Mouse (Mus musculus): Measurements from ENCODE around the gene Hat1. TPM values are rescaled to one million over a fixed set of nuclear protein-coding genes. Genes with fewer than 3 reads are reported as not detected.
A peak's percentile ranks its signal among the peaks of the same experiment; 100 is the strongest.

The Hat1 gene
- polyA plus RNA-seq, 2 experiments = 67.3 to 97.1 TPM

DNA sequence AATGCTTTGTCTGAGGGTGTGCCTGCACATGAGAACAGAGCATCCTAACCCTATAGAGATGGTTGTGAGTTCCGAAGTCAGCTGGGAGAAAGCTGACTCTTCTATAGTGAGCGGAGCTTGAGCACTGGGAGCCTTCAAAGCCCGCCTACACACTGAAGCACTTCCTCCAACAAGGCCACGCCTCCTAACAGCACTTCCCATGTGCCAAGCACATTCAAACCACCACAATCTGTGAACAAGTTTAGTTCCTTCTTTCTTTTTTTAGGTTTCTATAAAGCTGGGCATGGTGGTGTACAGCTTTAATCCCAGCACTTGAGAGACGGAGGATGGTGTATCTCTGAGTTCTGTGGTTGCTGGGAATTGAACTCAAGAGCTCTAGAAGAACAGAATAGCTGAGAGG lies 11.3 kb upstream of the Hat1 start:
- Histone ChIP-seq H3K9me3 (ENCODE audit: control insufficient read depth, low read length) (no peaks in the 10 kb centered on the region), H3K27me3 (ENCODE audit: control insufficient read depth, insufficient read depth, low read length) (no peaks in the 10 kb centered on the region), H3K9ac (ENCODE audit: low read depth, low read length, severe bottlenecking) (no peak overlapping the region), H3K4me2 (replicated peaks; ENCODE audit: low read depth, low read length, severe bottlenecking) (no peak overlapping the region), H3K27ac (replicated peaks; ENCODE audit: low read depth, low read length) (no peak overlapping the region), H3K4me3 (replicated peaks; ENCODE audit: low read length) (no peak overlapping the region), H3K4me1 (ENCODE audit: control insufficient read depth, insufficient read depth, low read length) (no peaks in the 10 kb centered on the region), H3K36me3 (ENCODE audit: control insufficient read depth, insufficient read depth, low read length) (no peaks in the 10 kb centered on the region)
- no peak for TF ChIP-seq POLR2A (IDR thresholded peaks at IDR 0.05; ENCODE audit: borderline replicate concordance, extremely low read depth, insufficient read depth, insufficient read length)
- WGBS = 89% methylated on average over 5 of the region's 5 CpGs
- no peak for DNase-seq (ENCODE audit: low spot score)
- no peak for ATAC-seq (ENCODE audit: low FRiP score, low read depth)

DNA sequence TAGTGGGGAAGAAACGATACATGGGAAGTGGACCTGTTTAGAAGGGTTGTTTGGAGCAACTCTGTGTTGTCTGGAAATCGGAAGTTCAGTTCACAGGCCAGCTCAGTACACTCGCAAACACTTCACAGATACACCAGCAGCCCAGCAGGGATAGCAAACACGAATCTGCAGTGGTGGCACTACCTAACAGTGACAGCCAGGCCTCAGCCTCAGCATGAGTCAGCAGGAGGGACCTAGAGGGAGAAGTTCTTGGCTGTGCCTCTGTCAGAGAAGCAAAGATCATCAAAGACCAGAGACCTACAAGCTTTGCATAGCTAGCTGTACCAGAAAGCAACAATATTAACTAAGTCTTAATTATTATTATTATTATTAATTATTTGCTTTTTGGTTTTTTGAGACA lies 6.8 kb upstream of the Hat1 start:
- Histone ChIP-seq H3K27me3 (ENCODE audit: control insufficient read depth, insufficient read depth, low read length) (no peaks in the 10 kb centered on the region), H3K9ac (ENCODE audit: low read depth, low read length, severe bottlenecking) (no peak overlapping the region), H3K4me3 (replicated peaks; ENCODE audit: low read length) (no peak overlapping the region), H3K9me3 (ENCODE audit: control insufficient read depth, low read length) (no peaks in the 10 kb centered on the region), H3K4me1 (ENCODE audit: control insufficient read depth, insufficient read depth, low read length) (no peaks in the 10 kb centered on the region), H3K4me2 (replicated peaks; ENCODE audit: low read depth, low read length, severe bottlenecking) (no peak overlapping the region), H3K36me3 (ENCODE audit: control insufficient read depth, insufficient read depth, low read length) (no peaks in the 10 kb centered on the region), H3K27ac (replicated peaks; ENCODE audit: low read depth, low read length) (no peak overlapping the region)
- no peak for DNase-seq (ENCODE audit: low spot score)
- ATAC-seq (ENCODE audit: low FRiP score, low read depth) = no peak
- 65% methylated on average over 4 of the region's 4 CpGs for WGBS
- TF ChIP-seq POLR2A (IDR thresholded peaks at IDR 0.05; ENCODE audit: borderline replicate concordance, extremely low read depth, insufficient read depth, insufficient read length) = no peak

DNA sequence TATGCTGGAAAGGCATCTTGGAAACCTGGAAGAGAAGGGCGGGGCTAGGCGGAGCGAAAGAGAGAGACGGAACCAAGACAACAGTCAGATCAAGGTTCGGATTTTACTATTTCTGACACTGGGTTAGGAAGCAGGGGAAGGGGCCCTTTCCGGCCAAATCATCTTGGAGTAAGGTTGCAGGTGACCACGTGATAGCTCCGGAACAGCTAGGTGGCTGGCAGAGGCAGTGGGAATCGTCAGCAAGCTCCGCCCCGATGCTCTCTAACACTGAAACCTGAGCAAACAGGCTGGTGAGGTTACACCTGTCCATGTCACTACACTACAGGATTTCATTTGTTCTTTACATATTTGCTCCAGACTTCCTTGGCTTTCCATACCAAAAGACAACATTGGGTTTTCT lies 4.9 kb upstream of the Hat1 start:
- no peak for DNase-seq (ENCODE audit: low spot score)
- Histone ChIP-seq H3K27me3 (ENCODE audit: control insufficient read depth, insufficient read depth, low read length) (no peaks in the 10 kb centered on the region), H3K36me3 (ENCODE audit: control insufficient read depth, insufficient read depth, low read length) (no peaks in the 10 kb centered on the region), H3K27ac (replicated peaks; ENCODE audit: low read depth, low read length) (no peak overlapping the region), H3K4me1 (ENCODE audit: control insufficient read depth, insufficient read depth, low read length) (no peaks in the 10 kb centered on the region), H3K4me2 (replicated peaks; ENCODE audit: low read depth, low read length, severe bottlenecking) (no peak overlapping the region; the same call in 1 of the 2 replicates), H3K9me3 (ENCODE audit: control insufficient read depth, low read length) (no peaks in the 10 kb centered on the region), H3K4me3 (replicated peaks; ENCODE audit: low read length) (no peak overlapping the region), H3K9ac (ENCODE audit: low read depth, low read length, severe bottlenecking) (no peak overlapping the region)
- no peak for ATAC-seq (ENCODE audit: low FRiP score, low read depth)
- WGBS = 33% methylated on average over 11 of the region's 11 CpGs
- TF ChIP-seq POLR2A (IDR thresholded peaks at IDR 0.05; ENCODE audit: borderline replicate concordance, extremely low read depth, insufficient read depth, insufficient read length) = no peak

DNA sequence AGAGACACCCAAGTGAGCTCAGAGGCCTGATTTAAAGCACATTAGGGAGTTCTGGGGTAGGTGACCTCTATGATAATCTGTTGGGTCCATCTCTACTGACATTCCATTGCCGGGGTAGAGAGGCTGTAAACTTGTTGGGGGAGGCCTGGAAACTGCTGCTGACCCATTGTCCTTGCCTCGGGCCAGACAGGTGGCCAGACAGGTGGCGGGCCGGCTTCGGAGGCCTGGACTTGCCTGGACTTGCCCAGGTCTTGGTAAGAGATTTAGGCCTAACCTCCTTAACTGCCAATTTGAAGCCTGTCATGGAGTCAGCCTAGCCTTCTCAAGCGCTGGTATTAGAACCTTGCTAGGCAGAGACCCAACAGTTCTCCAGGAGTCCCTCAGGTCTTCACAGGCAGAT lies 992 bp upstream of the Hat1 start:
- Histone ChIP-seq H3K36me3 (ENCODE audit: control insufficient read depth, insufficient read depth, low read length) (peaks cover 18% of the 10 kb centered on the region; the same call in 1 of the 2 replicates), H3K27me3 (ENCODE audit: control insufficient read depth, insufficient read depth, low read length) (no peaks in the 10 kb centered on the region), H3K9me3 (ENCODE audit: control insufficient read depth, low read length) (no peaks in the 10 kb centered on the region), H3K27ac (replicated peaks; ENCODE audit: low read depth, low read length) (no peak overlapping the region), H3K4me2 (replicated peaks; ENCODE audit: low read depth, low read length, severe bottlenecking) (no peak overlapping the region), H3K4me3 (replicated peaks; ENCODE audit: low read length) (no peak overlapping the region), H3K4me1 (ENCODE audit: control insufficient read depth, insufficient read depth, low read length) (no peaks in the 10 kb centered on the region), H3K9ac (ENCODE audit: low read depth, low read length, severe bottlenecking) (no peak overlapping the region)
- DNase-seq (ENCODE audit: low spot score) = no peak
- ATAC-seq (ENCODE audit: low FRiP score, low read depth) = no peak
- TF ChIP-seq POLR2A (IDR thresholded peaks at IDR 0.05; ENCODE audit: borderline replicate concordance, extremely low read depth, insufficient read depth, insufficient read length) = no peak
- 73% methylated on average over 6 of the region's 6 CpGs for WGBS

DNA sequence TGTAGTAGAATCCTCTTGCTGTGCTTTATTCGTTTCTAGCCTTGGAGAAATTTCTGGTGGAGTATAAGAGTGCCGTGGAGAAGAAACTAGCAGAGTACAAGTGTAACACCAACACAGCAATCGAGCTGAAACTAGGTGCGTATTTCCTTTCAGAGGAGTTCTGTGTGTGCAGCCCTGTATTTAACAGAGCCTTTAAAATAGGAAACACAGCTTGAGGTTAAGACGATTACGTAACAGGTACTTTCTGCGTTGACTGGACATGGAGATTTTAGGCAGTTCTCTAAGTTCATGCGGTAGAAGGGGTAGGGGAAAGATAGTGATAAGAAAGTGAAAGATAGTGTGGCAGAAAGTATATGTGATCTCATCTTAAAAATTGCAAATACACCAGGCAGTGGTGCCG lies 1.1 kb downstream of the Hat1 start:
- no peak for TF ChIP-seq POLR2A (IDR thresholded peaks at IDR 0.05; ENCODE audit: borderline replicate concordance, extremely low read depth, insufficient read depth, insufficient read length)
- peak overlapping the region; percentile 94 for H3K4me3 ChIP-seq (replicated peaks; ENCODE audit: low read length)
- peak overlapping the region; percentile 80 for H3K4me2 ChIP-seq (replicated peaks; ENCODE audit: low read depth, low read length, severe bottlenecking)
- DNase-seq (ENCODE audit: low spot score) = no peak
- no peak overlapping the region for H3K27ac ChIP-seq (replicated peaks; ENCODE audit: low read depth, low read length)
- peak overlapping the region; percentile 88 for H3K9ac ChIP-seq (ENCODE audit: low read depth, low read length, severe bottlenecking)
- H3K36me3 ChIP-seq (ENCODE audit: control insufficient read depth, insufficient read depth, low read length) = peaks cover 22% of the 10 kb centered on the region; the same call in 1 of the 2 replicates
- 55% methylated on average over 9 of the region's 9 CpGs for WGBS
- no peaks in the 10 kb centered on the region for H3K9me3 ChIP-seq (ENCODE audit: control insufficient read depth, low read length)
- H3K27me3 ChIP-seq (ENCODE audit: control insufficient read depth, insufficient read depth, low read length) = no peaks in the 10 kb centered on the region
- no peak for ATAC-seq (ENCODE audit: low FRiP score, low read depth)
- H3K4me1 ChIP-seq (ENCODE audit: control insufficient read depth, insufficient read depth, low read length) = no peaks in the 10 kb centered on the region

DNA sequence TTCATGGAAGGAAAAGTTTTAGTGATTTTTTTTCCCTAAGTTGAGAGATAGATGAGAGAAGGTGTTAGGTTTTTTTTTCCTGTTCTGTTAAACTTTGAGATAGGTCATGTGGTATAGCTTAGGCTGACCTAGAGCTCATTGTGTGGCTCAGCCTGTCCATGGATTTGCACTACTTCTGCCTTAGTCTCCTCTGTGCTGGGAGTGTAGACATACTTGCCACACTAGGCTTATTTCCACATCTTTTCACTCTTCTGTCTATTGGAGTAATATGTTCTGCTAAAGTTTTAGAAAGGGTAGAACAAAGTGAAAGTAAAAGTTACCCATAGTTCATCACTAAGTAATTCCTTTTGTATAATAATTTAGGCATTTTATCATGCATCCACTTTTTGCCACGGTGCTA lies 16.9 kb downstream of the Hat1 start:
- DNase-seq (ENCODE audit: low spot score) = no peak
- TF ChIP-seq POLR2A (IDR thresholded peaks at IDR 0.05; ENCODE audit: borderline replicate concordance, extremely low read depth, insufficient read depth, insufficient read length) = no peak
- 90% methylated on average over 1 of the region's 1 CpGs for WGBS
- Histone ChIP-seq H3K27me3 (ENCODE audit: control insufficient read depth, insufficient read depth, low read length) (no peaks in the 10 kb centered on the region), H3K4me1 (ENCODE audit: control insufficient read depth, insufficient read depth, low read length) (no peaks in the 10 kb centered on the region), H3K4me3 (replicated peaks; ENCODE audit: low read length) (no peak overlapping the region), H3K9ac (ENCODE audit: low read depth, low read length, severe bottlenecking) (no peak overlapping the region), H3K36me3 (ENCODE audit: control insufficient read depth, insufficient read depth, low read length) (peaks cover 35% of the 10 kb centered on the region), H3K27ac (replicated peaks; ENCODE audit: low read depth, low read length) (no peak overlapping the region), H3K4me2 (replicated peaks; ENCODE audit: low read depth, low read length, severe bottlenecking) (no peak overlapping the region), H3K9me3 (ENCODE audit: control insufficient read depth, low read length) (no peaks in the 10 kb centered on the region)
- ATAC-seq (ENCODE audit: low FRiP score, low read depth) = no peak
